ENCODE assay signal across 18 mouse cellular contexts in genomic region chr7:98579731-98580130, GRCm38 (mm10).
"Had no signal": no experiment of that assay in that cellular context is flagged by ENCODE, and none has a peak within 500 bp of the region (broad histone marks: within the 10 kb centered on the region; RNA-seq: fewer than 3 reads in every experiment).

No protein-coding gene starts in this region.

- H3K27me3 ChIP-seq: limb, embryonic 13.5 days; liver, embryonic 12.5 days; liver, embryonic 15.5 days; lung, embryonic 15.5 days; midbrain, embryonic 12.5 days; midbrain, embryonic 15.5 days; neural tube, embryonic 12.5 days; neural tube, embryonic 15.5 days had no signal

- H3K4me3 ChIP-seq: layer of hippocampus, adult 2 months; limb, embryonic 10.5 days; limb, embryonic 13.5 days; liver, embryonic 12.5 days; liver, embryonic 15.5 days; lung, embryonic 15.5 days; midbrain, embryonic 12.5 days; midbrain, embryonic 15.5 days; neural tube, embryonic 12.5 days; neural tube, embryonic 15.5 days had no signal

- H3K4me2 ChIP-seq: limb, embryonic 13.5 days; liver, embryonic 12.5 days; liver, embryonic 15.5 days; lung, embryonic 15.5 days; midbrain, embryonic 12.5 days; midbrain, embryonic 15.5 days; neural tube, embryonic 12.5 days; neural tube, embryonic 15.5 days had no signal

- H3K9me3 ChIP-seq: limb, embryonic 10.5 days; limb, embryonic 13.5 days; liver, embryonic 12.5 days; liver, embryonic 15.5 days; lung, embryonic 15.5 days; midbrain, embryonic 12.5 days; midbrain, embryonic 15.5 days; neural tube, embryonic 12.5 days; neural tube, embryonic 15.5 days had no signal

- H3K36me3 ChIP-seq: limb, embryonic 10.5 days; limb, embryonic 13.5 days; liver, embryonic 12.5 days; liver, embryonic 15.5 days; lung, embryonic 15.5 days; midbrain, embryonic 12.5 days; midbrain, embryonic 15.5 days; neural tube, embryonic 12.5 days; neural tube, embryonic 15.5 days had no signal

- H3K4me1 ChIP-seq: liver, embryonic 15.5 days; lung, embryonic 15.5 days; midbrain, embryonic 12.5 days; midbrain, embryonic 15.5 days; neural tube, embryonic 12.5 days; neural tube, embryonic 15.5 days had no signal

- H3K9ac ChIP-seq: limb, embryonic 13.5 days; liver, embryonic 12.5 days; liver, embryonic 15.5 days; lung, embryonic 15.5 days; midbrain, embryonic 12.5 days; midbrain, embryonic 15.5 days; neural tube, embryonic 12.5 days; neural tube, embryonic 15.5 days had no signal

- ATAC-seq: liver, embryonic 12.5 days; midbrain, embryonic 15.5 days had no signal

- H3K27ac ChIP-seq: layer of hippocampus, adult 2 months; limb, embryonic 10.5 days; limb, embryonic 13.5 days; liver, embryonic 12.5 days; liver, embryonic 15.5 days; lung, embryonic 15.5 days; macrophage; midbrain, embryonic 12.5 days; midbrain, embryonic 15.5 days; neural tube, embryonic 12.5 days; neural tube, embryonic 15.5 days had no signal

- DNase-seq: layer of hippocampus, adult 9-11 months; liver; lung, postnatal 14 days; right cerebral cortex, adult 18-20 months; right cerebral cortex, postnatal 14 days; right cerebral cortex, postnatal 4 days; thymus, postnatal 14 days had no signal
